Mouse (Mus musculus): ENCODE measurements around the gene Gbgt1. TPM values are rescaled to one million over a fixed set of nuclear protein-coding genes. Genes with fewer than 3 reads are reported as not detected.

The Gbgt1 gene
- total and polyA plus RNA-seq, 3 experiments, result 0.11 TPM; not detected in 2

DNA sequence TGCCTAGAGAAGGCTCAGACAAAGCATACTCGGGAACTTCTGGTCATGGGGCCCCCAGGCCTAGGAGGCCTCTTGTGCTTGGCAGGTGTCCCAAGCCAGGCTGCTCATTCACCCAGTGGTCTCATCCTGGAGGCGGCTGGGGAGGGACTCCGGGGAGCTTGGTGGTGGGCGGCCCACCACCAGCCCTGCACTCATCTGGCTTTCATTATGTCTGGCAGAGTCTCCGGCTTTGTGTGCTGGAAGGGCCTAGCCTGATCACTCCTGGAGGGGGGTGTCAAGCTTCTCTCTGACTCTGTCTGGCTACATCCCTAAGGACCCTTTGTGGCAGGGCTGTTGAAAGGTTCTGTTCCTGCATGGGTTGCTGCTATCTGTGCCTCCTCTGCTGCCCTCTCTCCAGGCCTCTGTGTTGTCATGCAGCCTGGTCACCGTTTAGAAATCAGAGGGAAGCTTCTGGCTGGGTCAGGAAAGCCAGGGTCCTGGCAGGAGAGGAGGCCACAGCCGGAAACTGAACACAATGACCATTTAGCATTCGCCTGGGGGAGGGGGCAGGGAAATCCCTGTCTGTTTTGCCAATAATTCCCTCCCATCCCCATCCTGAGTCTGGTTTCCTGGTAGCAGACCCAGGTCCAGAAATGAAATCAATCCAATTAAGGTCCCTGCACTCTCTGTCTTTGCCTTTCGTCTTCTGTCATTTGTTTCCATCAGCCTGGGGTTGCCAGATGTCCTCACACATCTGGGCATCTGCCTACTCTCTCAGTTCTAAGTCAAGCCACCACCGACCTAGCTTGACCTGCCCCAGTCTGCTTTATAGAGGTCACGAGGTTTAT, 38.0 kb downstream of the Gbgt1 start:
- H3K9ac ChIP-seq (ENCODE audit: control insufficient read depth, low read depth, low read length, poor library complexity, severe bottlenecking), result no peak overlapping the region
- H3K79me2 ChIP-seq (ENCODE audit: control insufficient read depth, insufficient read depth, low read length, poor library complexity), result no peaks in the 10 kb centered on the region
- H3K27me3 ChIP-seq (ENCODE audit: control insufficient read depth in 1 of 2, insufficient read depth in 2 of 2, low read length in 2 of 2), result no peaks in the 10 kb centered on the region
- H3K4me3 ChIP-seq (ENCODE audit: control insufficient read depth in 1 of 2, insufficient read depth in 1 of 2, low read depth in 2 of 2, low read length in 2 of 2), result no peak overlapping the region
- TF ChIP-seq ELF1 (IDR thresholded peaks at IDR 0.05; ENCODE audit: low read depth, low read length), result no peak
- no peak for TF ChIP-seq MYB (IDR thresholded peaks at IDR 0.05; ENCODE audit: low read depth, low read length)
- TF ChIP-seq JUND (IDR thresholded peaks at IDR 0.05; ENCODE audit: low read depth, low read length), result no peak
- TF ChIP-seq TAL1 (IDR thresholded peaks at IDR 0.05; ENCODE audit: low read length), result no peak
- no peak for TF ChIP-seq GABPA (IDR thresholded peaks at IDR 0.05; ENCODE audit: low read depth, low read length)
- no peak for TF ChIP-seq E2F4 (IDR thresholded peaks at IDR 0.05; ENCODE audit: borderline replicate concordance, low read depth, low read length)
- TF ChIP-seq RCOR1 (IDR thresholded peaks at IDR 0.05; ENCODE audit: low read depth, low read length), result no peak
- no peak for TF ChIP-seq ZC3H11A (IDR thresholded peaks at IDR 0.05; ENCODE audit: low read depth, low read length)
- no peak for TF ChIP-seq MAZ (IDR thresholded peaks at IDR 0.05; ENCODE audit: low read depth, low read length)
- no peak for TF ChIP-seq RAD21 (IDR thresholded peaks at IDR 0.05; ENCODE audit: low read depth, low read length)
- no peak for TF ChIP-seq ZKSCAN1 (IDR thresholded peaks at IDR 0.05; ENCODE audit: low read depth, low read length)
- TF ChIP-seq CTCF (IDR thresholded peaks at IDR 0.05 in 2 of 3, conservative IDR thresholded peaks at IDR 0.05 in 1 of 3; ENCODE audit: control insufficient read depth in 1 of 3, insufficient read depth in 1 of 3, low read depth in 2 of 3, low read length in 3 of 3, poor library complexity in 1 of 3, severe bottlenecking in 1 of 3), result no peak
- TF ChIP-seq ETS1 (IDR thresholded peaks at IDR 0.05; ENCODE audit: low read depth, low read length), result no peak
- TF ChIP-seq SMC3 (IDR thresholded peaks at IDR 0.05; ENCODE audit: low read depth, low read length), result no peak
- no peak for TF ChIP-seq USF2 (IDR thresholded peaks at IDR 0.05; ENCODE audit: borderline replicate concordance in 1 of 2, insufficient read depth in 1 of 2, low read depth in 1 of 2, low read length in 2 of 2)
- TF ChIP-seq GATA1 (IDR thresholded peaks at IDR 0.05; ENCODE audit: low read depth, low read length), result no peak
- TF ChIP-seq UBTF (IDR thresholded peaks at IDR 0.05; ENCODE audit: borderline replicate concordance, insufficient read depth, low read depth, low read length), result no peak
- TF ChIP-seq MXI1 (IDR thresholded peaks at IDR 0.05; ENCODE audit: low read depth, low read length), result no peak
- H3K36me3 ChIP-seq (ENCODE audit: control insufficient read depth in 1 of 2, insufficient read depth in 2 of 2, low read length in 2 of 2), result no peaks in the 10 kb centered on the region
- H3K27ac ChIP-seq (ENCODE audit: control insufficient read depth, low read depth, low read length), result no peak overlapping the region
- no peaks in the 10 kb centered on the region for H3K9me3 ChIP-seq (replicated peaks; ENCODE audit: insufficient read depth, low read length)
- no peaks in the 10 kb centered on the region; a peak in 1 of 4 replicates for H3K4me1 ChIP-seq (ENCODE audit: control insufficient read depth in 1 of 2, insufficient read depth in 2 of 2, low read length in 2 of 2)
- DNase-seq (ENCODE audit: low read depth, low spot score), result no peak

DNA sequence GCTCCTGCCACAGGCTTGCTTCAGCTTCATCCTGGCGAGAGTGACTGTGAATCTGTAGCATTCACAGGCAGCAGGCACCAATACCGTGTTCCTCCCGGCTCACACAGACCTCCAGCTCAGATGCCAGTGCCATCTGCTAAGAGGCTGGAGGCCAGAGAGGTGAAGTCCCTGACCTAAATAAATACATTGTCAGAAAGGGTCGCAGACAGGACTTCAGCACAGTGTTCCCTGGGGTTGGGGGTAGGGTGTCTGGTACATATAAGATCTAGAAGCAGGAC, 38.5 kb downstream of the Gbgt1 start:
- Histone ChIP-seq H3K36me3 (ENCODE audit: control insufficient read depth in 1 of 2, insufficient read depth in 2 of 2, low read length in 2 of 2) (no peaks in the 10 kb centered on the region), H3K4me3 (ENCODE audit: control insufficient read depth in 1 of 2, insufficient read depth in 1 of 2, low read depth in 2 of 2, low read length in 2 of 2) (no peak overlapping the region), H3K79me2 (ENCODE audit: control insufficient read depth, insufficient read depth, low read length, poor library complexity) (no peaks in the 10 kb centered on the region), H3K9me3 (replicated peaks; ENCODE audit: insufficient read depth, low read length) (no peaks in the 10 kb centered on the region), H3K9ac (ENCODE audit: control insufficient read depth, low read depth, low read length, poor library complexity, severe bottlenecking) (no peak overlapping the region), H3K27me3 (ENCODE audit: control insufficient read depth in 1 of 2, insufficient read depth in 2 of 2, low read length in 2 of 2) (no peaks in the 10 kb centered on the region), H3K4me1 (ENCODE audit: control insufficient read depth in 1 of 2, insufficient read depth in 2 of 2, low read length in 2 of 2) (no peaks in the 10 kb centered on the region; a peak in 1 of 4 replicates), H3K27ac (ENCODE audit: control insufficient read depth, low read depth, low read length) (no peak overlapping the region)
- DNase-seq (ENCODE audit: low read depth, low spot score), result no peak
- TF ChIP-seq HCFC1 (IDR thresholded peaks at IDR 0.05; ENCODE audit: low read depth, low read length), result no peak
- TF ChIP-seq ETS1 (IDR thresholded peaks at IDR 0.05; ENCODE audit: low read depth, low read length), result no peak

Measured in MEL (cell line).